Mouse (Mus musculus) thymus, postnatal 14 days (tissue): Measurements from ENCODE around the gene Cel.

Experiments
- DNase-seq: peaks from one replicate; pipeline ENCODE4 v3.0.0; 2021

The Cel gene

DNA sequence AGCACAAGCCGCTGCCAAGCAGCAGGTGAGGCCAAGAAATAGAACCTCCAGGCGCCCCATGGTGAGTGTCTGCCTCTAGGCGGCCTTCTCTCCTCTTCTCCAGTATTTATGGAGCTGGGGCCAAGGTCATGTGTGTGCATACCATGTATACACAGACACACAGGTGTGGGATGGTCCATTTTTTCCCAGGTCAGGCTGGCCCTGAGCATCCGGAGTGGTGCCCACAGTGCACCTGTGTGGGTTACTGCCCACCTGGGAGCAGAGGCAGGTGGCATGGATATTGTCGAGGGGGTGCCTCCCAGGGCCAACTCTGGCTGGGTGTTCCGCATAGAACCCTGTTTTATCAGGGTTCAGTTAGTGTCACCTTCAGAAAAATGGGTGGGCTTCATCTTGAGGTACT lies at the start of gene Cel:
Gene Cel, minus strand, starts transcription at position 101 of the 400 bp plus-strand sequence.
- DNase-seq = no peak

DNA sequence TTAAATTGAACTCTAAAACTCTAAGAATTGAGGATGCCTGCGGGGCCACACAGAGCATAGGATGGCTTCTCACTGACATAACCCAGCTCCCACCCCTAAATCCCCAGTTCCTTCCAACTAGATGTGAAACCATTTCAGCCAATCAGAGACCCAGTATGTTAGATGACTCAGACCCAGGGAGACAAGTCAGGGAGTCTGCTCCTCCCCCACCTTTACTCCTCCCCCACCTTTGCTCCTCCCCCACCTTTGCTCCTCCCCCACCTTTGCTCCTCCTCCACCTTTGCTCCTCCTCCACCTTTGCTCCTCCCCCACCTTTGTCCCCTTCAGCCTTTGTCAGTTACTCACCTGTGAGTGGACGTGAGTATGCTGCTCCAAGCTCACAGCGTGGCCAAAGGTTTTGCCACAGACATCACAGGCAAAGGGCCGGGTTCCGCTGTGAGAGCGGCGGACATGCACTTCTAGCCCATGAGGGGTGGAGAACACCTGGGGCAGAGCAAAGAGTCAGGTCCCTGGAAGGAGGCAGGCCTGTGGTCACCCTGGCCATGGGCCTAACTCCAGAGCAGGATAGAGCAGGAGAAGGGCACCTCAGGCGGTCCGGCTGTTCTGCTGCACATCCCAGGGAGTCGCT lies 49.3 kb upstream of the Cel start:
- no peak for DNase-seq

DNA sequence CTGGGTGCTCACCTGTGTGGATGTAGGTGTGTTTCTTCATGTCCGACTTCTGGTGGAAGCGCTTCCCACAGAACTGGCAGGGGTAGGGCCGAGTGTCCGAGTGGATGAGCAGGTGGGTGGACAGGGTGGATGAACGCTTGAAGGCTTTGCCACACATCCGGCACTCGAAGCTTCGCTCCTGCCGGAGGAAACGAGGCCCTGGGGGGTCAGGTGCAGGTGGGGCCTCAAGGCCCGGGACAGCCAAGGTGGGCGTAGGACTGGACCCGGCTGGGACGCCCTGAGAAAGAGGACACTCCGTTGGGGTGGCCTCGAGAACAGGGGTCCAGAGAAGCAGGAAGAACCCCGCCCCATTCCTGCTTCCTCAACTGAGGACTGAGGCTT lies 48.2 kb upstream of the Cel start:
- no peak for DNase-seq

DNA sequence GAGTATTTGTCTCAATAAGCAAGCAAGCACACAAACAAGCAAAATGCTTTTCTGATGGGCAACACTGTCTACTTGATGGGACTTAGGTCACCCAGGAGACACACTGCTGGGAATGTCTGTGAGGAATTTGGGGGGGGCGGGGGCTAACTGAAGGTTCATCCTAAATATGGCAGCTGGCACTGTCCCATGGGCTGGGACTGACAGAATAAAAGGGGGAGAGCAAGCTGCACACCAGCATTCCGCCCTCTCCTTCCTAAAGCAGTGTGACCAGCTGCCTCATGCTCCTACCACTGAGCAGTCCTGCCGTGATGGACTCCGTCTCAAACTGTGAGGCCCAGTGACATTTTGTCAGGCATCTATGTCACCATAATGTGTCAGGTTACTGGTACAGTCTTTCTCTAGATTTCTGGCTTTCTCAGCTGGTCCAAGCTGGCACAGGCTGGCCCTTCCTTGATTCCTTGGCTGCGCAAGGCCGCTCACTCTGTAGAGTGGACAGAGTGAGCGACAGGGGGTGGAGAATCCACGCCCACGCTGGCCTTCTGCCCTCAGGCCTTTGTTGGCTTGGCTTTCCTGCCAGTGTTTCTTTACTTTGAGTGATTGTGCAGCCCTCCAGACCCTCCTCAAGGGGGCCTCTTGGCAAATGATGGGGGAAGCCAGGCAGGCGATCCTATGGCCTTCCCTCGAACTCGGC lies 47.7 kb upstream of the Cel start:
- DNase-seq = no peak

GRCm38 (mm10) chr2:28609851-28610250 lies 46.6 kb upstream of the Cel start:
- no peak for DNase-seq

- no peak for DNase-seq
Observed at GRCm38 (mm10) chr2:28607341-28608165, 44.4 kb upstream of the Cel start.

DNA sequence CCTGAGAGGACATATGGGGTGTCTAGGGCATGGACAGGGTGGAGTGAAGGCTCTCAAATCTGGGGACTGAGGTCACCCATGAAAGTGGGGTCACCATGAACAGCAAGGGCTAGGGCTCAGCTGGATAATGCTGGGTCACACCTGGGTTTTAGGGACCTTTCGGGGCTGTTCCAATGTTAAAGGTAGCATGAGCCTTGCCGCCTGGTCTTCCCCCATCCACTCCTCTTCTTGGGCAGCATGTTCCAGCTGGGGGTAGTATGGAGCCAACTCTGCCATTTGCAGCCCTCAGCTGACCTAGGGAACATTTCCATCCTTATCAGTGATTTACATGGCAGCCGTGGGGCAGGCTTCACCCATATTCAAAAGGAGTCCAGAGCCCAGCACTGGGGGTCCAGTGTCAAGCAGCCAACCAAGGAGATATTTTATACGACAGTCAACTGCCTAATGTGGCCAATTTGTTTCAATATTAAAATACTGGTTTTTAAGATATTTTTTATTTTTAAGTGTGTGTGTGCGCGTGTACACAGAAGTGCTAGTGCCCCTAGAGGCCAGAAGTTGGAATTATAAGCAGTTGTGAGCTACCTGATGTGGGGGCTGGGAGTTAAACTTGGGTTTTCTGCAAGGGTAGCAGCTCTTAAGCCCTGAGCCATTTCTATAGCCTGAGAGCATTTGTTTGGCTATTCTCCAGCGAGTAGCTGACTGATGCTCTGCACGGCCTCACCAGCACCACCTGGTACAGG lies 43.6 kb upstream of the Cel start:
- DNase-seq = no peak

- no peak for DNase-seq
Observed at GRCm38 (mm10) chr2:28605789-28606541, 42.8 kb upstream of the Cel start.

GRCm38 (mm10) chr2:28603542-28603941 lies 40.3 kb upstream of the Cel start:
- no peak for DNase-seq

DNA sequence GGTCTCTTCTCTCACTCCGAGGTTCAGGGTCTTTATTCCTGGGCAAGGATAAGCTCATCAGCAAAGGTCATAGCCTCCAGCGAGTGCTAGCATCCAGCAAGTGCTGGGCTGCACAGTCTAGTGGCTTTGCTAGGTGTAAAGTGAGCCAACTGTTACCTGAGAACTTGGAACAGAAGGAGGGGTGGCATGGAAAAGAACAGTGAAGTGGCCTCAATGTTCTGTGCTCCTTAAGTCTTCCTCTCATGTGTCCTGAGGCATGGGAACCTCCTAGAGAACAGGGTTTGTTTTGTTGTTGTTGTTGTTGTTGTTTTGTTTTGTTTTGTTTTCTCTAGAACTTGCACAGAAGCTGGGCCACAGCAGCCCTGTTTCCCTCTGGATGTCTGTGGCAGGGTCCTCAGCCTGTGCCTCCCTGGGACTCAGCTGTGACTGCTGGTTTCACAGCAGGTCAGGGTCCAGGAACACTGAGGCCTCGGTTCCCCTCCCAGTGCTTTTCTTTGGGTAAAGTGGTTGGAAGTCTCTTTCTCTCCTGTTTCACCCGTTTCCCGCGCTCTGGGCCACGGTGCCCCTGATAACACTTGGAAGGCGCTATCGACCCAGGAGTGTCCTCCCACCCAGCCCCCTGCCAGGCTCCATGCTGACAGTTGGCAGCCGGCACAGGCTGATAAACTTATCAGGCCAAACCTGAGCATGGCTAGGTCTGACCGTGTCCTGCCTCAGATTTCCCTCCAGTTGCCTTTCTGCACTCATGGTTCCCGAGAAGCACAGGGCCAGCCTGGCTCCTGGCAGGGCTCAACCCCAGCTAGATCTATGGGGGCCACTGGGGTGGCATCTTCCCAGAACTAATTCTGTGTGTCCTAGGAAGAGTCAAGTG lies 38.8 kb upstream of the Cel start:
- DNase-seq = no peak

- DNase-seq = peak; percentile 51
Observed at GRCm38 (mm10) chr2:28599569-28599900, 36.3 kb upstream of the Cel start.

GRCm38 (mm10) chr2:28598692-28599568 lies 35.7 kb upstream of the Cel start:
- DNase-seq = no peak

GRCm38 (mm10) chr2:28597733-28598547 lies 34.7 kb upstream of the Cel start:
- DNase-seq = peak; percentile 36

DNA sequence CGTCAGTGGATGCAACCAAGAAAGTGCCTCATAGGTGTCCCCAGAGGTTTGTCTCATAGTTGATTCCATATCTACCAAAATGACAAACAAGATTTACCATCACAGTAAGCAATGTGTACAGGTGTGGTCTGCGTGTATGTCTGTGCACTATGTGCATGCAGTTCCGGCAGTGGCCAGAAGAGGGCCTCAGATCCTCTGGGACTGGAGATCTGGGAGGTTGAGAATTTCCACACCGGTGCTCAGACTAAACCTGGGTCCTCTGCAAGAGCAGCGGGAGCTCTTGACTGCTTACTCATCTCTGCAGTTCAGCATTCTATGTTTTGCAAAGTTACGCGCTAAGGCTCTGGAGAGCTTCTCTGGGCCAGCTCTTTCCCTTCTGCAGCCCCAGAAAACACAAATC lies 33.8 kb upstream of the Cel start:
- DNase-seq = no peak

DNA sequence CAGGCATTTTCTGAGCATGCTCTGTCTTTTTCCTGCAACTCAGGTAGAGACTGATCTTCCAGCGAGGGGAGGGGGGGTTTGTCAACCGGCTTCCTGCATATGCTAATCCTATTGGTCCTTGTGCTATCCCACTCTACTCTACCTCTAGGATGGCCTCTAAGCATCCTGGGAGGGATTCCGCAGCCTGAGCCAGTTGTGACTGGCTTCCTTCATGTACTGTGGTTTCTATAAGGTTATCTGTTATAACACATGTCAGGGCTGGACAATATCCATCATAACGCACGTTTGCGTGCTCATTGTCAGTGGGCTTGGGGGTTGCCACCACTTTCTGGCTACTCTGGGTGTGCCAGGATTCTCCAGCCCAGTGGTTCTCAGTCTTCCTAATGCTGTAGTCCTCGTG lies 32.8 kb upstream of the Cel start:
- no peak for DNase-seq

DNA sequence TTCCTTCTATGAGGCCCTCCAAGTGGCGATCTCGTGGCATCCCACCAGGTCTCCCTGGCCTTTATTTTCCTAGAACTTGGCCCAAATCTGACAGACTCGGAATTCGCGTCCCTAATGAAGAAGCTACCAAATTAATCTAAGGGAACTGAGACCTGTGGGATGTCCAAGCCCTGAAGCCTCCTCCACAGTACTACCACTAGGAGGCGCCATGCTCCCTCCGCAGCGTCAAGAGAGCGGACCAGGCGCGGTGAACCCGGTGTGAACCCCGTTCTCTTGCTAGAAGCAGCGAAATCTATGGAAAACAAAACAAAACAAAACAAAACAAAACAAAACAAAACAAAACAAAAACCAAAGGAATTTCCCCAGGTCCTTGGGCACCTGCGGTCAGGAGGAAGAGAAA lies 29.6 kb upstream of the Cel start:
- DNase-seq = peak; percentile 81

DNA sequence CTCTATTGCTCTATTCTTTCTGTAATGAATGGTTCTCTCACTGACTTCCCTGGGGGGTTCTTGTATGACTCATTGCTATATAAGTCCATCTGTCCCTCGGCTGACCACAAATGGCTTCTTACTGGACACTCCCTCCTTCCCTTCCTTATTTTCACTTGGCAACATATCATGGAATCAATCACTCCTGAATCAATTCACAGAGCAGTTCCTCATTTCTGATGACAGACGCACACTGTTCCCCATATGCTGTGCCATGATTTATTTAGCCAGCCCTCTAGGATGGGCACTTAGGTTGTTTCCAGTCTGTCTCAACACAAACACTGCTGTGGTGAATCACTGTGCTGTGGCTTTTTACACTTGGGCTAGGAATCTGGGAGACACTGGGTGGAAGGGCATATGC lies 28.3 kb upstream of the Cel start:
- DNase-seq = no peak

DNA sequence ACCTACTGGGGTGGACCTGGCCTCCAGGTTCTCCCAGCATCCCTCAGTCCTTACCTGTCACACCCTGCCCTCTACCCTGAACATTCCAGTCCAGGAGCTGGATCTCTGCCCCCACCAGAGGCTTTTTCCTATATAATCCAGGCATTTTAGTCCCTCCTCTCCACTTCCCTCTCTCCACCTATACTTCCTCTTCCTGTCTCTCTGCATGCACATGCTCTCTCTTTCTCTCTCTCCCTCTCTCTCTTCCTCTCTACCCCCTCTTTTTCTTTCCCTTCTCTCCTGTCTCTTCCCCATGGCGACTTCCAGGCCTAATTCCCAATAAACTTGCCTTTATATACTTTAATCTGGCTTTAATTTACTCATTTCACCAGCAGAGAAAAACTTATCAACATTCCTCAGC lies 25.4 kb upstream of the Cel start:
- DNase-seq = no peak

GRCm38 (mm10) chr2:28585730-28586129 lies 22.5 kb upstream of the Cel start:
- DNase-seq = no peak
